Mouse (Mus musculus) megakaryocyte, adult 5-6 weeks (primary cell): ENCODE data around the gene Spata25. TPM values are rescaled to one million over a fixed set of nuclear protein-coding genes. Genes with fewer than 3 reads are reported as not detected.
A peak's percentile ranks its signal among the peaks of the same experiment; 100 is the strongest.

Experiments
- ATAC-seq: 2 replicates; pipeline ENCODE4 v1.8.0; 2016; ENCODE audit warnings: mild to moderate bottlenecking, inconsistent platforms; ENCODE audit not compliant: poor library complexity, severe bottlenecking
- total RNA-seq, 2 experiments: library from RNA; stranded (forward) in 1 of 2; stranded (reverse) in 1 of 2; fragments of 153-499, 151-499 nt in 1 of 2; fragments of 221-1000, 200-1000 nt in 1 of 2; gene quantifications; 2 replicates each; pipeline versions ENCODE4 v1.2.3 to v1.2.4; 2015 to 2017

Gene Spata25
- total RNA-seq, 2 experiments from 2014 or later: not detected

DNA sequence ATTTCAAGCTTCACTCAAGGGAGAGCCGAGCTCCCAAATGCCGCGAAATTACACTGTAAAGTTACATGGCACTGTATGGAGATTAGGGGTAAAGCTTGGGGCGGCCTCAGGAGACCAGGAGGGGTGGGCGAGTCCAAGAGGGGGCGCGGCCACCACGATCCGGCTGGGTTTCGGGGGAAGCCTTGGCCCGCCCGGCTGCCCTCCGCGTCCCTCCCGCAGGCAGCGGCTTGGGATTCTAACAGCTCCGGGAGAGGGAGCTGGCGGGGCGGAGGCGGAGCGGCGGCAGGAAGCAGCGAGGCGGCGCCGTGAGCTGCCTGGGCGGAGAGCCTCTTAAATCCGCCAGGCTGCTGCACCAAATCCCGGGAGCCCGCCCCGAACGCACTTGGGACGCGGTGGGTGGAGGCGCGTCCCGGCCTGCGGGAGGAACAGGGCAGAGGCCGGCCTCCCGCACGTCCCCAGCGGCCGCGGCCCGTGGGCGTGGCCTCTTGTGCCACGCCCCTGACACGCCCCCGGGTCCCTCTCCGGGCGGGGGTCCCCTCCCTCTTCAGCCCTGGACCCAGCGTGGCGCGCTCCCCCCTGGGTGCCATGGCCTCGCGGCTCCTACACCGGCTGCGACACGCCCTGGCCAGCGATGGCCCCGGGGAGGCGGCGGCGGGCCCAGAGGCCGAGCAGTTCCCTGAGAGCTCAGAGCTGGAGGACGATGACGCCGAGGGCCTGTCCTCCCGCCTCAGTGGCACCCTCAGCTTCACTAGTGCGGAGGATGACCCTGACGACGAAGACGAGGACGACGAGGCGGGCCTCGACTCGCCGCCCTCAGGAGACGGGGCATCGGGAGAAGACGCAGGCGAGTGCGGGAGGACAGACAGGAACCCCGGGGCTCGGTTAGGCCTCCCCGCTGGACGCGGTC is 42.6 kb downstream of the Spata25 start, which contains the start of gene Snx21:
Snx21 (plus strand) TSS at position 343 of the 907 bp plus-strand sequence.
- peak; percentile 71 for ATAC-seq

DNA sequence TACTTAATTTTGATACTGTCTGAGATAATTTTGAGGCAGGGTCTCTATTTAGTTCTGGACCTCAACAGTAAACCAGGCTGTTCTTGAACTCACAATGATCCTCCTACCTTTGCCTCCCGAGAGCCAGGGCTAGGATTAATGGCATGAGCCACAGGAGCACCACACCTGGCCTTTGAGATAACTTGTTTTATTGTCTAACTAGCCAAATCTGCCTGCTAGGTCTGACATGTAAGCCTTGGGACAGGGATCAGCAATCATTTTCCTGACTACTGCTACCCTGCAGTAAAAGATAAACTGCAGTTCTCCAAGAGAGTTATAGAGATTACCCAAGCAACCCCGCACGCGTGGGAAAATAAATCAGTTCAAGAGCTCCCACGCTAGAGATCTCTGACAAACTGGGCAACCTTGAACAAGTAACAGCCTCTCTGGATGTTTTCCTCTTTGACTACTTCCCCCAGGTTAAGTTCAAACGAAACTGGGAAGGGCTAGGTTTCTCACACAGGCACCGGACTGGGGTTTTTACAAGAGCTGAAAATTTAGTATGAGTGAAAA is 43.4 kb downstream of the Spata25 start:
- no peak for ATAC-seq

DNA sequence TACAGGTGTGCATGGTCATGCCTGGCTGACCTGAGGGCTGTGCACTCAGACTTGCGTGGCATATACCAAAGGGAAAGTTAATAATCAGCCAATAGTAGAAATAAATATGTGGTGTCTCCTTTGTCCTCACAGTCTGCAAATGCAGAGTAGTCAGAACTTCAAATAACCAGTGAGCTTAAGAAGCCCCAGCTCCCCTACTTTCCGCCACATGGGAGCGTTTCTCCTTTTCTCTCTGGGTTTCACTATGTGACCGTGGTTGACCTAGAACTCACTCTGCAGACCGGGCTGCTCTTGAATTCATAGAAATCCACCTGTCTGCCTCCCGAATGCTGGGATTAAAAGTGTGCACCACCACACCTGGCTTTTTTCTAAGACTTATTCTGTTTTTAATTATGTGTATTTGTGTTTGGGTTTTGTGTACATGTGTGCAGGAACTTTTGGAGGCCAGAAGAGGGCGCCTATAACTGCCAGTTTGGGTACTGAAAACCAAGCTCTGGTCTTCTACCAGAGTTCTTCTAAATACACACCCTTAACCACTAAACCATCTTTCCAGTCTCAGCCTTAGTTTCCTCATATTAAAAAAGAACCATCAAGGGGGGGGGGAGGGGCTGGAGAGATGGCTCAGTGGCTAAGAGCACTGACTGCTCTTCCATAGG is 44.3 kb downstream of the Spata25 start:
- ATAC-seq: 0 out of 2 replicates have a peak, but pooled peaks have one; percentile 30

DNA sequence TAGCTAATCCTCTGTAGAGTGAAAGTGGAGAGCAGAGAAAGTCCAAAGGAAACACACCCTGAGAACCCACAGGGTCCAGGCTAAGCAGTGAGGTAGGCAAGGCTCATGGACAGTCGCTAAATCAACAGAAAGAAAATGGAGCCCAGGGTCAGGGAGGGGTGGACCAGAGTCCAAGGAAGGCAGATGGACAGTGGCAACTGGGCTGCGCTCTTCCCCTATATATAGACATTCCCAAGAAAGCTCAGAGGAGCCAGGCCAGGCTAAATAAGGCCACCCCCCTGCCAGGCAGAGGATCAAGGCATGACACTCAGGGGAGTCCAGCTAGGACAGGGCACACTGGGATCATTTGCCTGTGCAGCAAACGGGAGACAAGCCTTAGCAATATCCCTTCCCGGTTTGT is 46.5 kb downstream of the Spata25 start:
- ATAC-seq: no peak

DNA sequence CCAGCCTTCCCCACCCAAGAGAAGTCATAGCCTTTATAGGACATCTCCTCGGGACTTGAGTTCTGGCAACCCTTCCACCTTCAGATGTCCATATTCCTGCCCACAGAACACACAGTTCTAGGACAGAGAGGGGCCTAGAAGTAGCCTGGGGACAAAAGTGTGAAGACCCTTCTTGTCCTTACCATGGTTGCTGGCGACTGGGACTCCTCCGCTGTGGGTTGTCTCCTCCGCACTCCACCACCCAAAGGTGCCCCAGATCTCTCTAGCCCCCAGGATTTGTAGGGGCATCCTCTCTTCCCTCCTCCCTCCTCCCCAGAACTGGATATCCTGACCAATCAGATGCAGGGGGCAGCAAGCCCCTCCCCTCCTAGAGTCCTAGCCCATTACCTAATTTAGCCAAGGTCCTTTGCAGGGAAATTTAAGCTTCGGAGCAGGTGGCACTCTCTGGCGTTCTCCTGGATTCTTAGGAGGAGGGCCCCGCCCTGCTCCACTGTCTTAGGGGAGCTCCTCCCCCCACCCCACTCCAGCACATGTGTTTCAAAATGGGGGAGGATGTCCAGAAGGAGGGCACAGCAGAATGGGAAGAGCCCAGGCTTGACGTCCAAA is 48.8 kb downstream of the Spata25 start, which contains the start of gene Tnnc2:
Tnnc2 (minus strand) TSS at position 487 of the 606 bp plus-strand sequence.
- ATAC-seq: no peak

DNA sequence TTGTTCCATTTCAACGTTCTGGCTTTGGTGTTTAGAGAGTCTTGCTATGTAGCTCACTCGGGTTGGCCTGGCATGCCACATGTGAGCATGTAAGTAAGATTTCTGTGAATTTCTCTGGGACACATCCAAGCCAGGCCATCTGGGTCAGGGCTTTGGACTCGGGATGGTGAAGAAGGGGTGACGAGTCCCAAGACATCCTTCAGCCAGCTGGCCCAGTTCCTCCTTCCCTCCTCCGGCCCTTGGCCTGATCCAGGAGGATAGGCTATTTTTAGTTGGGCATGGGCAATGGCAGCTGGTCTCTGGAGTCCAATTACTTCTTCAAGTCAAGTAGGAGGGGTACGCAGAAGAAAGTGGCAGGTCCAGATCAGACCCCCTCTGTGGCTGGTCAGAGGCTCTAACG is 49.5 kb downstream of the Spata25 start:
- ATAC-seq: no peak

DNA sequence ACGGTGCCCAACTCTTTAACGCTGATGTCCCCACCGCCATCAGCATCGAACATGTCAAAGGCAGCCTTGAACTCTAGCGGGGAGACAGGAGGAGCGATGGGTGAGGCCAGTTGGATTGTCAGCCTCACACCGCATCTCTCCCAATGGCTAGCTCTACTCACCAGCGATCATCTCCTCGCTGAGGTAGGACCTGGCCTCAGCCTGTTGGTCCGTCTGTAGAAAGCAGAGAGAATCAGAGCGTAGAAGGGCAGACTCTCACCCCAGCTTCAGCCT is 50.4 kb downstream of the Spata25 start:
- no peak for ATAC-seq

DNA sequence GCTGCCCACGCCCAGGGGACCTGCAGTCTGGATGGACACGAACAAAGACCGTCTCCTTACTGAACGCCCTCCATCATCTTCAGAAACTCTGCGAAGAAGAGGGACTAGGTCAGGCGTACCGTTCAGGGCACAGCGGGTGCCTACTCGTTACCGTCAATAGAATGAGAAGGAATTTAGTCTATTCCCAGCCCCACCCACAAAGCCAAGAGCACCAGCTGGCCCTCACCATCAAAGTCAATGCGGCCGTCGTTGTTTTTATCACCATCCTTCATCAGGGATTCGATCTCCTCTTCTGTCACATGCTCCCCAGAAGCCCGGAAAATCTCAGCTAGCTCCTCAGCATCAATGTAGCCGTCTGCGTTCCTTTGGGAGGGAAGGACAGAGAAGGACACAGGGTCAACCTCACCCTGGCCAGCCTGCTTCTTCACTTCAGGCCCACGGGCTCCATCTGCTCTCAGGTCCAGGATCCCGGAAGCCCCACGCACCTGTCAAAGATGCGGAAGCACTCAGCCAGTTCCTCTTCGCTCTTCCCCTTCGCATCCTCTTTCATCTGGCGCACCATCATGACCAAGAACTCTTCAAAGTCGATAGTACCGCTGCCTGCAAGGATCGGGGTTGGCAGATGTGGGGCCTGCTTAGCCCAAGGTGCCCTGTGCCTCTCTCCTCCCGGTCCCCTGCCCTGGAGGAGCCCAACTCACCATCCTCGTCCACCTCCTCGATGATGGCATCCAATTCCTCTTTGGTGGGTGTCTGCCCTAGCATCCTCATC is 50.9 kb downstream of the Spata25 start:
- no peak for ATAC-seq

DNA sequence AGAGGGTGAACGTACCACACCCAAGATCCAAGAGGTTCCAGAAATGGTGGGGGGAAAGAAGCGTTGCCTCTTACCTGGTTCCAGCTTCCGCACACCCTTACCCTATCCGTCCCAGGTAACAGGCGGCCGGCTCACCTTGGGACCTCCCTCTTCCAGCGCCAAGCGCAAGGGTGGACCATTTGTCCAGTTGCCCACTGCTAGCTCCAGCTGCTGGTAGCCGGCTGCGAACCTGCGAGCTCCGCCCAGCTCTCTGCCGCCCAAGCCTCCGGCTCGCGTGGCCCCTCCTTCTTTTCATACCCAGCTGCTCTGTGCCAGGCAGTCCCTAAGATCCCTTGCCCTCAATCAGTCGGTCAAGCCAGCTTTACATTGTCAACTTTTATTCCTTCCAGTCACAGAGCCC is 51.5 kb downstream of the Spata25 start:
- ATAC-seq: no peak

Other genes starting within 250 kb of the Spata25 start
- not detected in 2 replicates for gene Wfdc6a, start 243.1 kb downstream of the Spata25 start, total RNA-seq (2015)
- gene Wfdc6a, start 243.1 kb downstream of the Spata25 start, total RNA-seq (2017): not detected in 2 replicates
- gene Eppin, start 234.9 kb downstream of the Spata25 start, total RNA-seq (2015): not detected in 2 replicates
- not detected in 2 replicates for gene Eppin, start 234.9 kb downstream of the Spata25 start, total RNA-seq (2017)
- gene Wfdc6b, start 215.0 kb downstream of the Spata25 start, total RNA-seq (2015): not detected in 2 replicates
- gene Wfdc6b, start 215.0 kb downstream of the Spata25 start, total RNA-seq (2017): not detected in 2 replicates
- gene Wfdc8, start 214.9 kb downstream of the Spata25 start, total RNA-seq (2015): not detected in 2 replicates
- not detected in 2 replicates for gene Wfdc8, start 214.9 kb downstream of the Spata25 start, total RNA-seq (2017)
- not detected in 2 replicates for gene Wfdc16, start 189.7 kb downstream of the Spata25 start, total RNA-seq (2015)
- not detected in 2 replicates for gene Wfdc16, start 189.7 kb downstream of the Spata25 start, total RNA-seq (2017)
- gene Wfdc10, start 172.5 kb downstream of the Spata25 start, total RNA-seq (2015): not detected in 2 replicates
- gene Wfdc10, start 172.5 kb downstream of the Spata25 start, total RNA-seq (2017): not detected in 2 replicates
- gene Wfdc9, start 172.0 kb downstream of the Spata25 start, total RNA-seq (2015): not detected in 2 replicates
- not detected in 2 replicates for gene Wfdc9, start 172.0 kb downstream of the Spata25 start, total RNA-seq (2017)
- gene Wfdc11, start 154.4 kb downstream of the Spata25 start, total RNA-seq (2015): not detected in 2 replicates
- not detected in 2 replicates for gene Wfdc11, start 154.4 kb downstream of the Spata25 start, total RNA-seq (2017)
- not detected in 2 replicates for gene Wfdc13, start 143.4 kb downstream of the Spata25 start, total RNA-seq (2015)
- gene Wfdc13, start 143.4 kb downstream of the Spata25 start, total RNA-seq (2017): not detected in 2 replicates
- not detected in 2 replicates for gene Spint4, start 130.0 kb downstream of the Spata25 start, total RNA-seq (2015)
- not detected in 2 replicates for gene Spint4, start 130.0 kb downstream of the Spata25 start, total RNA-seq (2017)
- gene Spint5, start 113.2 kb downstream of the Spata25 start, total RNA-seq (2015): not detected in 2 replicates
- gene Spint5, start 113.2 kb downstream of the Spata25 start, total RNA-seq (2017): not detected in 2 replicates
- gene Wfdc3, start 82.6 kb downstream of the Spata25 start, total RNA-seq (2015): 1.0 TPM in 1 of 2 replicates, not detected in the other
- not detected in 2 replicates for gene Wfdc3, start 82.6 kb downstream of the Spata25 start, total RNA-seq (2017)
- gene Dnttip1, start 82.6 kb downstream of the Spata25 start, total RNA-seq (2015): 27.3 and 28.5 TPM in 2 replicates
- gene Dnttip1, start 82.6 kb downstream of the Spata25 start, total RNA-seq (2017): 18.5 and 27.0 TPM in 2 replicates
- gene Ube2c, start 58.6 kb downstream of the Spata25 start, total RNA-seq (2015): 330 and 340 TPM in 2 replicates
- gene Ube2c, start 58.6 kb downstream of the Spata25 start, total RNA-seq (2017): 228 and 247 TPM in 2 replicates
- gene Tnnc2, start 48.6 kb downstream of the Spata25 start, total RNA-seq (2015): not detected in 2 replicates
- not detected in 2 replicates for gene Tnnc2, start 48.6 kb downstream of the Spata25 start, total RNA-seq (2017)
- 5.2 and 5.5 TPM in 2 replicates for gene Snx21, start 42.7 kb downstream of the Spata25 start, total RNA-seq (2015)
- 3.2 and 5.0 TPM in 2 replicates for gene Snx21, start 42.7 kb downstream of the Spata25 start, total RNA-seq (2017)
- 20.4 and 20.8 TPM in 2 replicates for gene Acot8, start 23.7 kb downstream of the Spata25 start, total RNA-seq (2015)
- 28.8 and 28.9 TPM in 2 replicates for gene Acot8, start 23.7 kb downstream of the Spata25 start, total RNA-seq (2017)
- 2.3 and 3.4 TPM in 2 replicates for gene Zswim3, start 23.4 kb downstream of the Spata25 start, total RNA-seq (2015)
- 1.7 and 3.4 TPM in 2 replicates for gene Zswim3, start 23.4 kb downstream of the Spata25 start, total RNA-seq (2017)
- 5.7 and 6.4 TPM in 2 replicates for gene Zswim1, start 5.9 kb downstream of the Spata25 start, total RNA-seq (2015)
- gene Zswim1, start 5.9 kb downstream of the Spata25 start, total RNA-seq (2017): 2.9 TPM in 2 replicates
- 192 and 200 TPM in 2 replicates for gene Ctsa, start 4.3 kb upstream of the Spata25 start, total RNA-seq (2015)
- gene Ctsa, start 4.3 kb upstream of the Spata25 start, total RNA-seq (2017): 224 and 228 TPM in 2 replicates
- gene Neurl2, start 4.9 kb upstream of the Spata25 start, total RNA-seq (2015): 2.7 and 3.4 TPM in 2 replicates
- gene Neurl2, start 4.9 kb upstream of the Spata25 start, total RNA-seq (2017): 1.6 and 1.8 TPM in 2 replicates
- gene Pltp, start 29.2 kb upstream of the Spata25 start, total RNA-seq (2015): 3.8 and 7.1 TPM in 2 replicates
- gene Pltp, start 29.2 kb upstream of the Spata25 start, total RNA-seq (2017): 1.8 and 3.6 TPM in 2 replicates
- gene Pcif1, start 50.8 kb upstream of the Spata25 start, total RNA-seq (2015): 38.4 and 47.1 TPM in 2 replicates
- 31.2 and 33.4 TPM in 2 replicates for gene Pcif1, start 50.8 kb upstream of the Spata25 start, total RNA-seq (2017)
- gene Zfp335, start 83.2 kb upstream of the Spata25 start, total RNA-seq (2015): 15.6 and 16.1 TPM in 2 replicates
- 9.4 and 10.0 TPM in 2 replicates for gene Zfp335, start 83.2 kb upstream of the Spata25 start, total RNA-seq (2017)
- gene Mmp9, start 112.2 kb upstream of the Spata25 start, total RNA-seq (2015): 326 and 367 TPM in 2 replicates
- 217 and 317 TPM in 2 replicates for gene Mmp9, start 112.2 kb upstream of the Spata25 start, total RNA-seq (2017)
- gene Slc12a5, start 132.3 kb upstream of the Spata25 start, total RNA-seq (2015): 0.91 and 1.3 TPM in 2 replicates
- gene Slc12a5, start 132.3 kb upstream of the Spata25 start, total RNA-seq (2017): 0.48 and 0.89 TPM in 2 replicates
- gene Ncoa5, start 206.3 kb upstream of the Spata25 start, total RNA-seq (2015): 9.3 and 9.8 TPM in 2 replicates
- 15.6 and 26.8 TPM in 2 replicates for gene Ncoa5, start 206.3 kb upstream of the Spata25 start, total RNA-seq (2017)
- gene Cd40, start 227.1 kb upstream of the Spata25 start, total RNA-seq (2015): 12.9 and 17.0 TPM in 2 replicates
- gene Cd40, start 227.1 kb upstream of the Spata25 start, total RNA-seq (2017): 21.7 and 22.5 TPM in 2 replicates